Mouse (Mus musculus) c-Kit-negative CD71-positive TER-119-positive erythroid progenitor cells, embryonic 14.5 days (primary cell): Measurements from ENCODE around the gene Shisal1.

Experiments
- DNase-seq: peaks from one replicate; pipeline ENCODE4 v3.0.0-alpha.2; 2013; ENCODE audit warnings: low read depth, low spot score

Gene Shisal1

DNA sequence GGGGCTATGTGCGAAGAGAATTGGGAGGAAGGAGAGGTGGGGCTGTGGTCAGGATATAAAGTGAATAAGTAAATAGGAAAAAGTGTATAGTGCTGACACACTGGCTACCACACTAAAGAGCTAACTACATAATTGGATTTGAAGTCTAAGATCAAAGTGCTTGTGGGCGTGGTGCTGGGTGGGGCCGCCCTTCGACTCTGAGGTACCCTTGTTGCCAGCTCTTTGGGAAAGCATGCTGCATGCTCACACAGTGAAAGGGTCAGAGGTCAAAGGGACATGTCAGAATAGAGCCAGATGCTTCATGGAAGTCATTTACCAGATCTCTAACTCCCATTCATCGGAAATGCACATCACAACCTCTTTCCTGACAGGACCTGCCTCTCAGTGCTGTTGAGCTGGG is 74.1 kb downstream of the Shisal1 start:
- DNase-seq = no peak

GRCm38 (mm10) chr15:84367402-84367801 is 79.5 kb downstream of the Shisal1 start:
- DNase-seq = no peak

- DNase-seq = no peak
Measured at GRCm38 (mm10) chr15:84366574-84366989, 80.3 kb downstream of the Shisal1 start.

GRCm38 (mm10) chr15:84365675-84366381 is 81.1 kb downstream of the Shisal1 start:
- DNase-seq = no peak

DNA sequence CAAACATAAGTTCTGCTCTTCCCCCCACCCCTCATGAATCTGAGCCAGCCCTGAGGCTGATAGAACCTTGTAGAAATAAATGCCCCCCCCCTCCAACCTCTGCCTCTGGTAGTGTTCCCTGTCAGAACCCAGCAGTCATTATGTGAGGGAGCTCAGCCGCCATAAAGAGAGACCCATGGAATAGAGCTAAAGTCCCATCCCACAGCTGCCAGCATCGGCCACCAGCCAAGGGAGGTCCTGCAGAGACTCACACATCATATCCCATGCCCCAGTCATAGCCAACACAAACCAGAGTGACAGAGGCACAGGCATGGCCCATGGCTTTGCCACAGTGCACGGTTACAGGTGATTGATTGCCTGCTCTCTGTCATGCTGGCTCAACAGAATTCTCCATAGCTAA is 82.2 kb downstream of the Shisal1 start:
- no peak for DNase-seq

DNA sequence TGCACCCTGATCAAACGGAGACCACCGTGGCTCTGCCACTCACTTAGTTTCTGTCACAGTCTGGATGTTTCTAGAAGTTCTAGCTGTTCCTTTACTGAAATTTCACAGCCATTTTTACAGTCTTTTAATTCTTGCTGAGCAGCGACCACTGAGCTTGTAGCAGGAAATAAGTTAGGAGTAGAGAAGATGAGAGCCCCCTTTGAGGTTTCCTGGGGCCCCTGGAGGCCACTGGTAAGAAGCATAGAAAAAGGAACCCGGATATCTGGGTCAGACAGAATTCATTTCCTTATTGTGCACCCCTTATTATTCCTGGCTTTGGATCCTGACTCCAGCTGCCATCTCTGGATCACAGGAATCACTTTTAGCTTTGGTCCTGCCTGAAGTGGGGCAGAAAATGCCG is 91.8 kb downstream of the Shisal1 start:
- DNase-seq = no peak

- no peak for DNase-seq
Measured at GRCm38 (mm10) chr15:84351915-84352844, 94.7 kb downstream of the Shisal1 start.

DNA sequence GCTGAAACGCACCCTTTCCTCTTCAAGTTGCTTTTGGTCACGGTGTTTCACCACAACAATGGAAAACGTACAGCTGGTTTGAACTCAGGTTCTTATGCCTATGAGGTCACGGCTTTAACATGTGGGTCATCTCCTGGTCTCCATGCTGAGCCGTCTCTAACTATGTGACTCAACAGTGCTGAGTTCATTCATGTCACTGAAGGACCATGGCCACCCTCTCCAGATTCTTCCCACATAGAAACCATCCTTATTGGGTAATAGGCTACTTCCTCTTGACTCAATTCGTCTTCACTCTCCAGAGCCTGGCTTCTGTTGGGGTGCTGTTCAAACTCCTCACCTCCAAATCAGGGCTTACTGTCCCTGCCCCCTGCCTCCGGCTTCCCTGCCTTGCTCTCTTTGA is 95.6 kb downstream of the Shisal1 start:
- no peak for DNase-seq

DNA sequence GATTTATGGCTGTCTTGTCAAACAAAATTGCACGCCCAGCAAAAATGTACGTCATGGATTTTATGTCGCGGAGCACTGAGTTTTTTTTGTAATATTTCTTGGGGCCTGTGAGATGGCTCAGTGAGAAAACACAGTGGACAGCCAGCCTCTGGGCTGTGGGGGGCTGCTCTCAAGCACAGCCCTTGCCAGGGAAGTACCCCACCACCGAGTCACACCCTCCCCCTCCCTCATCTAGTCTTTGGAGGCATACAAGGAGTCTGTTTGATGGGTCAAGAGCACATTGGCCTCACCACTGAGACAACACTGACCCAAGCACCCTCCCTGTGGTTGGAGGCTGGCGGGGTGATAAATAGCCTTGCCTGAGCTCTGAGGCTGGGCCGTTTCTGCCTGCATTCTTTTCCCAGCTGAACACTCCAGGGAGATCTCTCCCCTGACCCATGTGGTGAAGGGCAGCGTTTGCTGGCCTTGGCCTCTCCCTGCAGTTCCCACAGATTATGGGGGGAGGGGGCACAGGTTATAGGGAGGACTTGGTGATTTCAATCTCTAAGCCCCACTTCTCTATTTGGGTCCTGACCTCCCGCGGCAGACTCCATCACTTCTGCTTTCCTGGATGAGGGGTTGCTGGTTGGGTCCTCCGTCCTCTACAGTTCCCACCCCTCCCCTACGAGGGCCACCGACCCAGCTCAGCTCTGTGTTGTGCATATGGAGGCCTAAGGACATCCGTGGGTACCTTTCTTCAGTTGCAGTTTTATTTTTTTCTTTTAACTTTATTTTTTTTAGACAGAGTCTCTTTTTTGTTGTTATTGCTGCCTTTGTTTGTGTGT is 96.8 kb downstream of the Shisal1 start:
- no peak for DNase-seq

- DNase-seq = no peak
Measured at GRCm38 (mm10) chr15:84348769-84349168, 98.1 kb downstream of the Shisal1 start.

DNA sequence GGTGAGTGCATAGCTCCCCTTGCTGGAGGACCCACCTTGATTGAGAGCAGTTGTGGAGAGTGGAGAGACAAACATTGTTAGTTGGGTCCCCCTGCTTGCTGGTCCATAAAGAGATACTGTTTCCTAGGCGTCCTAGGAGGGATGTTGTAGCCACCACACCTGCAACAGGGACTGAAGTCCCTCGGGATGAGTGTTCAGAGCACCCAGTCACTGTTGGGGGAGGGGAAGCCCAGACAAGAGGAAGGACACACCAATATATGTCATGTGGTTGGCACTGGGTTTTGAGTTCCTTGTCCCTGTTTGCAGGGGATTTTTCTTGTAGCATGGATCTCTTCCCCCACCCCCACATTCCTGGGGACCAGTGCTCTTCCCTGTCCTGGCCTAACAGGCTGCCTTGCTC is 106.0 kb downstream of the Shisal1 start:
- no peak for DNase-seq

- DNase-seq = no peak
Measured at GRCm38 (mm10) chr15:84337599-84337998, 109.3 kb downstream of the Shisal1 start.

- no peak for DNase-seq
Measured at GRCm38 (mm10) chr15:84336281-84336817, 110.5 kb downstream of the Shisal1 start.

DNA sequence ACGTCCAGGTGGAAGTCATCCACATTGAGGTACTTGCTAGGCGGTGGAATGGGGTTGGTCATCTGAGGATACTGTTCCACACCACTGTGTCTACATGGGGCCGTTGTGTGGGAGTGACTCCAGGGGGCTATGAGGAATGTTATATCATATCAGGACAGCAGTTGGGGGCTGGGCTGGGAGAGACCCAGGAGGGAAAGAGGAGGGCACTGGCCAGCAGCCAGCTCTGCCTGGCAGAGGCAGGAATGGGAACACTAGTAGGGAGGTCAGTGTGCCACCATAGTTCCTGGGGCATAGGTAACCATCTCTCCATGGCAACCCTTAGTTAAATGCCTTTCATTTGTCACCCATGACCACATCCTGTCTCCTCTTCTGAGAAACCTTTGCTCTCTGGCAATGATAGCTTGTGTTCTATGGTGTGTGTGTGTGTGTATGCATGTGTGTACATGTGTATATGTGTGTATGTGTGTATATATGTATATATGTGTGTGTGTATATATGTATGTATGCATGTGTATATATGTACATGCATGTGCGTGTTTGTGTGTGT is 115.8 kb downstream of the Shisal1 start:
- DNase-seq = no peak

GRCm38 (mm10) chr15:84329940-84330339 is 117.0 kb downstream of the Shisal1 start:
- DNase-seq = no peak
